Mouse (Mus musculus) forebrain, embryonic 14.5 days (tissue): Measurements from ENCODE around the gene Guca2a. TPM values are rescaled to one million over a fixed set of nuclear protein-coding genes. Genes with fewer than 3 reads are reported as not detected.

ENCODE experiments used
- ATAC-seq: fragments of 200-750 bp; cut with Nextera tagmentation; 2 replicates; pipeline ENCODE4 v1.8.0; 2017; ENCODE audit warnings: mild to moderate bottlenecking, moderate library complexity
- DNase-seq: peaks from one replicate; pipeline ENCODE4 v3.0.0-alpha.2; 2015; ENCODE audit warnings: low spot score
- H3K27ac ChIP-seq: fragments of 300-500 bp; sonication (generic); 2 replicates; pipeline ENCODE4 v1.5.1; 2014; ENCODE audit warnings: low read depth, mild to moderate bottlenecking, control low read depth, low read length, moderate library complexity
- H3K27me3 ChIP-seq: fragments of 300-500 bp; sonication (generic); replicated peaks from 2 replicates; pipeline ENCODE4 v1.6.1; 2014; ENCODE audit warnings: low read length, control low read depth, mixed read lengths; ENCODE audit not compliant: control insufficient read depth, insufficient read depth
- H3K36me3 ChIP-seq: fragments of 300-500 bp; sonication (generic); 2 replicates; pipeline ENCODE4 v1.6.1; 2014; ENCODE audit warnings: low read length, control low read depth; ENCODE audit not compliant: control insufficient read depth, insufficient read depth
- H3K4me1 ChIP-seq: fragments of 300-500 bp; sonication (generic); 2 replicates; pipeline ENCODE4 v1.6.1; 2014; ENCODE audit warnings: antibody characterized with exemption, low read length, control low read depth; ENCODE audit not compliant: control insufficient read depth, insufficient read depth
- H3K4me2 ChIP-seq: fragments of 300-500 bp; sonication (generic); 2 replicates; pipeline ENCODE4 v1.6.1; 2014; ENCODE audit warnings: mild to moderate bottlenecking, control low read depth, low read length
- H3K4me3 ChIP-seq: fragments of 300-500 bp; sonication (generic); 2 replicates; pipeline ENCODE4 v1.5.1; 2014; ENCODE audit warnings: low read depth, low read length, control low read depth
- H3K9ac ChIP-seq: fragments of 300-500 bp; sonication (generic); 2 replicates; pipeline ENCODE4 v1.6.1; 2014; ENCODE audit warnings: mild to moderate bottlenecking, low read length, control low read depth, moderate library complexity
- H3K9me3 ChIP-seq: fragments of 300-500 bp; sonication (generic); replicated peaks from 2 replicates; pipeline ENCODE4 v1.6.1; 2016; ENCODE audit warnings: low read length, control low read depth, mixed read lengths; ENCODE audit not compliant: control insufficient read depth
- WGBS: fragments of 180-500 bp; shearing (Covaris S2); extraction: QIAGEN DNeasy Blood & Tissue Kit; methylation state at CpG from one replicate; pipeline ENCODE4 v1.1.7; 2014; 5-methylcytosine and 5-hydroxymethylcytosine counted together
- polyA plus RNA-seq: library from polyadenylated mRNA; unstranded; fragments of >200 nt; fragmentation: Nextera tagmentation; extraction: Ambion mirVana; gene quantifications from 2 replicates; pipeline ENCODE4 v1.2.1, GENCODE M21; 2014

Gene Guca2a
- not detected in 2 replicates for polyA plus RNA-seq

- WGBS, result 75% methylated on average over 4 of the region's 4 CpGs
Observed at GRCm38 (mm10) chr4:119637176-119637845, at the start of gene Guca2a. Gene Guca2a, plus strand, starts transcription at chr4:119637704.

GRCm38 (mm10) chr4:119588037-119588436 lies 49.5 kb upstream of the Guca2a start:
- H3K9ac ChIP-seq, result no peak overlapping the region
- 93% methylated on average over 2 of the region's 2 CpGs for WGBS
- no peak overlapping the region for H3K4me2 ChIP-seq
- H3K4me1 ChIP-seq, result no peaks in the 10 kb centered on the region
- no peak overlapping the region for H3K27ac ChIP-seq
- no peak for ATAC-seq
- no peak overlapping the region for H3K4me3 ChIP-seq
- DNase-seq, result no peak
- no peaks in the 10 kb centered on the region for H3K9me3 ChIP-seq
- H3K36me3 ChIP-seq, result peaks cover 7% of the 10 kb centered on the region; the same call in 1 of the 2 replicates
- no peaks in the 10 kb centered on the region for H3K27me3 ChIP-seq

More at GRCm38 (mm10) chr4:119637176-119637845, at the start of gene Guca2a:
- 0 out of 2 replicates have a peak, but pooled peaks cover 3% of the 10 kb centered on the region for H3K36me3 ChIP-seq
- no peak for ATAC-seq
- H3K9ac ChIP-seq, result no peak within 1 kb of the TSS
- no peak for DNase-seq
- H3K4me3 ChIP-seq, result no peak within 1 kb of the TSS
- no peak within 1 kb of the TSS for H3K4me2 ChIP-seq
- no peaks in the 10 kb centered on the region for H3K27me3 ChIP-seq
- no peaks in the 10 kb centered on the region for H3K9me3 ChIP-seq
- no peak within 1 kb of the TSS for H3K27ac ChIP-seq
- peaks cover 12% of the 10 kb centered on the region; the same call in 1 of the 2 replicates for H3K4me1 ChIP-seq

GRCm38 (mm10) chr4:119589423-119589822 lies 48.1 kb upstream of the Guca2a start:
- H3K9ac ChIP-seq, result no peak overlapping the region
- WGBS, result 87% methylated on average over 2 of the region's 2 CpGs

GRCm38 (mm10) chr4:119590027-119590426 lies 47.5 kb upstream of the Guca2a start:
- H3K4me2 ChIP-seq, result no peak overlapping the region
- 90% methylated on average over 1 of the region's 1 CpGs for WGBS
- no peaks in the 10 kb centered on the region for H3K9me3 ChIP-seq
- H3K27me3 ChIP-seq, result no peaks in the 10 kb centered on the region
- no peak overlapping the region for H3K9ac ChIP-seq
- ATAC-seq (no peak), DNase-seq (no peak)
- no peaks in the 10 kb centered on the region for H3K4me1 ChIP-seq
- no peak overlapping the region for H3K27ac ChIP-seq
- H3K36me3 ChIP-seq, result peaks cover 7% of the 10 kb centered on the region; the same call in 1 of the 2 replicates
- H3K4me3 ChIP-seq, result no peak overlapping the region

More at GRCm38 (mm10) chr4:119589423-119589822, 48.1 kb upstream of the Guca2a start:
- no peaks in the 10 kb centered on the region for H3K9me3 ChIP-seq
- H3K27me3 ChIP-seq, result no peaks in the 10 kb centered on the region
- ATAC-seq (no peak), DNase-seq (no peak)
- no peaks in the 10 kb centered on the region for H3K4me1 ChIP-seq
- H3K27ac ChIP-seq, result no peak overlapping the region
- no peak overlapping the region for H3K4me3 ChIP-seq
- peaks cover 7% of the 10 kb centered on the region; the same call in 1 of the 2 replicates for H3K36me3 ChIP-seq
- H3K4me2 ChIP-seq, result no peak overlapping the region

- Histone ChIP-seq H3K4me3 (no peak overlapping the region), H3K9ac (no peak overlapping the region), H3K4me2 (no peak overlapping the region), H3K36me3 (peaks cover 3% of the 10 kb centered on the region; the same call in 1 of the 2 replicates), H3K27ac (no peak overlapping the region), H3K27me3 (no peaks in the 10 kb centered on the region), H3K4me1 (no peaks in the 10 kb centered on the region), H3K9me3 (no peaks in the 10 kb centered on the region)
- DNase-seq (no peak), ATAC-seq (no peak)
- WGBS, result 68% methylated on average over 3 of the region's 3 CpGs
Observed at GRCm38 (mm10) chr4:119592479-119592878, 45.0 kb upstream of the Guca2a start.

GRCm38 (mm10) chr4:119594331-119594730 lies 43.2 kb upstream of the Guca2a start:
- Histone ChIP-seq H3K27me3 (no peaks in the 10 kb centered on the region), H3K9me3 (no peaks in the 10 kb centered on the region), H3K4me2 (no peak overlapping the region), H3K9ac (no peak overlapping the region), H3K4me3 (no peak overlapping the region), H3K36me3 (no peaks in the 10 kb centered on the region), H3K27ac (no peak overlapping the region), H3K4me1 (no peaks in the 10 kb centered on the region)
- DNase-seq, result no peak
- ATAC-seq, result no peak
- 97% methylated on average over 14 of the region's 14 CpGs for WGBS

- Histone ChIP-seq H3K9ac (no peak overlapping the region), H3K4me2 (no peak overlapping the region), H3K4me1 (no peaks in the 10 kb centered on the region), H3K27me3 (no peaks in the 10 kb centered on the region), H3K36me3 (no peaks in the 10 kb centered on the region), H3K27ac (no peak overlapping the region), H3K9me3 (no peaks in the 10 kb centered on the region), H3K4me3 (no peak overlapping the region)
- WGBS, result 82% methylated on average over 1 of the region's 1 CpGs
- ATAC-seq (no peak), DNase-seq (no peak)
Observed at GRCm38 (mm10) chr4:119599605-119600004, 37.9 kb upstream of the Guca2a start.

- Histone ChIP-seq H3K27me3 (no peaks in the 10 kb centered on the region), H3K4me1 (peaks cover 5% of the 10 kb centered on the region; the same call in 1 of the 2 replicates), H3K4me2 (no peak overlapping the region), H3K9me3 (no peaks in the 10 kb centered on the region), H3K4me3 (no peak overlapping the region), H3K36me3 (no peaks in the 10 kb centered on the region), H3K27ac (no peak overlapping the region), H3K9ac (no peak overlapping the region)
- ATAC-seq (no peak), DNase-seq (no peak)
- WGBS, result 93% methylated on average over 1 of the region's 1 CpGs
Observed at GRCm38 (mm10) chr4:119609488-119609887, 28.0 kb upstream of the Guca2a start.

GRCm38 (mm10) chr4:119614078-119614477 lies 23.4 kb upstream of the Guca2a start:
- H3K4me3 ChIP-seq, result no peak overlapping the region
- no peak overlapping the region for H3K4me2 ChIP-seq
- WGBS, result 42% methylated on average over 1 of the region's 1 CpGs
- no peak overlapping the region for H3K9ac ChIP-seq
- H3K36me3 ChIP-seq, result peaks cover 7% of the 10 kb centered on the region; the same call in 1 of the 2 replicates
- no peaks in the 10 kb centered on the region for H3K9me3 ChIP-seq
- ATAC-seq (no peak), DNase-seq (no peak)
- H3K27me3 ChIP-seq, result no peaks in the 10 kb centered on the region
- H3K27ac ChIP-seq, result no peak overlapping the region
- H3K4me1 ChIP-seq, result peaks cover 5% of the 10 kb centered on the region; the same call in 1 of the 2 replicates
